ENCODE assay signal across 10 mouse cellular contexts in genomic region chr5:117519858-117520495, GRCm38 (mm10).
A peak's percentile ranks its signal among the peaks of the same experiment; 100 is the strongest.
DNase-seq lines count a peak whose midpoint lies in the region; ATAC-seq and TF ChIP-seq lines count a peak whose summit lies in the region.
"Had no signal": no experiment of that assay in that cellular context is flagged by ENCODE, and none has a peak within 500 bp of the region (broad histone marks: within the 10 kb centered on the region; RNA-seq: fewer than 3 reads in every experiment).

No protein-coding gene starts in this region.

- H3K4me1 ChIP-seq in liver, adult 2 months (ENCODE audit: control insufficient read depth, insufficient read depth, low read length) = no peaks in the 10 kb centered on the region
- H3K4me1 ChIP-seq in liver, embryonic 12.5 days = no peaks in the 10 kb centered on the region

- ATAC-seq in liver, embryonic 12.5 days = no peak
- peak; percentile 74 for ATAC-seq in granulocyte monocyte progenitor cell, adult 5-6 weeks (replicated peaks; ENCODE audit: poor library complexity, severe bottlenecking)

- H3K9ac ChIP-seq in liver, adult 2 months (ENCODE audit: low read depth, low read length) = no peak overlapping the region
- no peak overlapping the region for H3K9ac ChIP-seq in liver, embryonic 12.5 days

- peak; percentile 53 for TF ChIP-seq CTCF in gastrocnemius, adult 2 months (IDR thresholded peaks at IDR 0.05)
- TF ChIP-seq CTCF in liver, adult 2 months (IDR thresholded peaks at IDR 0.05; ENCODE audit: low read depth, low read length) = 0 out of 2 replicates have a peak, but pooled peaks have one; percentile 13

- no peaks in the 10 kb centered on the region for H3K36me3 ChIP-seq in liver, adult 2 months (ENCODE audit: control insufficient read depth, insufficient read depth, low read length)
- no peaks in the 10 kb centered on the region for H3K36me3 ChIP-seq in liver, embryonic 12.5 days

- WGBS in liver, adult 2 months = 42% methylated on average over 4 of the region's 4 CpGs
- WGBS in liver, embryonic 12.5 days (ENCODE audit: insufficient replicate concordance) = 30% methylated on average over 4 of the region's 4 CpGs

- H3K27ac ChIP-seq in gastrocnemius, adult 2 months = no peak overlapping the region
- H3K27ac ChIP-seq in liver, adult 2 months (replicated peaks; ENCODE audit: insufficient read depth, low read depth, low read length) = no peak overlapping the region
- H3K27ac ChIP-seq in liver, embryonic 12.5 days = no peak overlapping the region

- no peaks in the 10 kb centered on the region for H3K27me3 ChIP-seq in liver, adult 2 months (ENCODE audit: control insufficient read depth, insufficient read depth, low read length)
- H3K27me3 ChIP-seq in liver, embryonic 12.5 days (replicated peaks) = no peaks in the 10 kb centered on the region; the same call in 1 of the 2 replicates

- no peaks in the 10 kb centered on the region for H3K79me2 ChIP-seq in liver, adult 2 months (ENCODE audit: control insufficient read depth, insufficient read depth, low read length)

- no peak overlapping the region for H3K4me2 ChIP-seq in liver, embryonic 12.5 days

- no peaks in the 10 kb centered on the region for H3K9me3 ChIP-seq in liver, embryonic 12.5 days (replicated peaks)

- no peak for TF ChIP-seq POLR2A in liver, adult 2 months (IDR thresholded peaks at IDR 0.05; ENCODE audit: extremely low read depth, insufficient read depth, low read length)

- H3K4me3 ChIP-seq in gastrocnemius, adult 2 months = no peak overlapping the region
- H3K4me3 ChIP-seq in liver, adult 2 months (ENCODE audit: insufficient read depth, low read depth, low read length) = no peak overlapping the region
- H3K4me3 ChIP-seq in liver, embryonic 12.5 days = no peak overlapping the region

- DNase-seq in gastrocnemius, adult 2 months = no peak
- DNase-seq in gastrocnemius, adult 18-20 months (ENCODE audit: low spot score) = no peak
- DNase-seq in liver, adult 2 months (ENCODE audit: extremely low read depth, low read depth, low spot score) = no peak
- DNase-seq in A20 (ENCODE audit: low read depth, low spot score) = peak; percentile 41
- no peak for DNase-seq in right cerebral cortex, postnatal 14 days
- no peak for DNase-seq in adrenal gland, postnatal 14 days
- DNase-seq: adrenal gland, adult 8-10 months; heart, postnatal 10 days had no signal

- intact Hi-C loops in gastrocnemius, adult 2 months (cut with DNase I) = loop anchor here (5.0 kb wide), 2 partner anchors 412 to 427 kb away; no protein-coding TSS in a partner anchor
